Mouse (Mus musculus) bone marrow, adult 2 months (tissue): ENCODE data around the gene Prkd1.

Experiments used
- CTCF ChIP-seq: fragments of 200-500 bp; IDR thresholded peaks from 2 replicates; pipeline ENCODE4 v1.5.1; 2011; ENCODE audit warnings: low read length, control low read depth; ENCODE audit not compliant: control insufficient read depth, insufficient read depth
- POLR2A ChIP-seq: fragments of 200-500 bp; IDR thresholded peaks from 2 replicates; pipeline ENCODE4 v1.6.1; 2011; ENCODE audit warnings: low read depth, mild to moderate bottlenecking, control low read depth, low read length, borderline replicate concordance; ENCODE audit not compliant: control insufficient read depth

DNA sequence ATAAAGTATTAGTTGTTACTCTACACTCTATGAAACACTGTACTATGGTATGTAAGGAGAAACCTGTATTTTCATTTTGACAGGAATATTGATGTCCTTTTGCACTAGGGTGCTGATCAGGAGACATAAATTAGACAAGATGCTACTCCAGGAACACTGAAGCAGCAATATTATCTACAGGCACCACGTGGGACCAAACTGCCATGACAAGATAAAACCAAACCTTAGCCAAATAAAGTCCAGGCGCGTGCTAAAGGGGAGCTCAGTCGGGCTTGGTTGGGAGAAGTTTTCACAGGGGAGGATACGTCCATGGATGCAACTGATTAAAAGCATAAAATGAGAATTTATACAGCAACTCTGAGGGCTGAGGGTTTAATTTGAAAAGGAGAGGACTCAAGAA is 53.1 kb downstream of the Prkd1 start:
- TF ChIP-seq CTCF (no peak), POLR2A (no peak)
